Mouse (Mus musculus) intestine, embryonic 14.5 days (tissue): ENCODE measurements around the gene Zfp317. TPM values are rescaled to one million over a fixed set of nuclear protein-coding genes. Genes with fewer than 3 reads are reported as not detected.
"Not testable (repeated sequence)": the region's sequence is repeated elsewhere in the genome, so short reads cannot be mapped to it uniquely, and the experiment has no call there.

ENCODE experiments used
- ATAC-seq: fragments of 200-750 bp; cut with Nextera tagmentation; replicated peaks from 2 replicates; pipeline ENCODE4 v1.8.0; 2017; ENCODE audit warnings: low read depth, moderate number of reproducible peaks, moderate TSS enrichment, moderate library complexity; ENCODE audit not compliant: low FRiP score, low TSS enrichment
- DNase-seq: peaks from one replicate; pipeline ENCODE4 v3.0.0-alpha.2; 2018; ENCODE audit warnings: low spot score
- H3K27ac ChIP-seq: fragments of 300-500 bp; sonication (generic); 2 replicates; pipeline ENCODE4 v1.5.1; 2014; ENCODE audit warnings: low read depth, mild to moderate bottlenecking, control low read depth
- H3K27me3 ChIP-seq: fragments of 300-500 bp; sonication (generic); replicated peaks from 2 replicates; pipeline ENCODE4 v1.6.1; 2014; ENCODE audit warnings: low read length, control low read depth; ENCODE audit not compliant: control insufficient read depth, insufficient read depth
- H3K36me3 ChIP-seq: fragments of 300-500 bp; sonication (generic); 2 replicates; pipeline ENCODE4 v1.6.1; 2014; ENCODE audit warnings: low read length, control low read depth; ENCODE audit not compliant: control insufficient read depth, insufficient read depth
- H3K4me1 ChIP-seq: fragments of 300-500 bp; sonication (generic); replicated peaks from 2 replicates; pipeline ENCODE4 v1.6.1; 2014; ENCODE audit warnings: low read length, control low read depth, mixed read lengths; ENCODE audit not compliant: control insufficient read depth, insufficient read depth
- H3K4me2 ChIP-seq: fragments of 300-500 bp; sonication (generic); 2 replicates; pipeline ENCODE4 v1.6.1; 2014; ENCODE audit warnings: low read length
- H3K4me3 ChIP-seq: fragments of 300-500 bp; sonication (generic); 2 replicates; pipeline ENCODE4 v1.5.1; 2014; ENCODE audit warnings: low read depth, low read length, control low read depth, mixed read lengths
- H3K9ac ChIP-seq: fragments of 300-500 bp; sonication (generic); 2 replicates; pipeline ENCODE4 v1.6.1; 2014; ENCODE audit warnings: mild to moderate bottlenecking, low read length
- H3K9me3 ChIP-seq: fragments of 300-500 bp; sonication (generic); 2 replicates; pipeline ENCODE4 v1.6.1; 2016; ENCODE audit warnings: low read length, control low read depth; ENCODE audit not compliant: control insufficient read depth
- WGBS: fragments of 180-500 bp; shearing (Covaris S2); extraction: QIAGEN DNeasy Blood & Tissue Kit; methylation state at CpG from one replicate; pipeline ENCODE4 v1.1.7; 2014; 5-methylcytosine and 5-hydroxymethylcytosine counted together
- polyA plus RNA-seq: library from polyadenylated mRNA; unstranded; fragments of >200 nt; fragmentation: Nextera tagmentation; extraction: Ambion mirVana; gene quantifications from 2 replicates; pipeline ENCODE4 v1.2.1, GENCODE M21; 2014

Zfp317 gene
- polyA plus RNA-seq, 1 experiment from 2014 or later: 29.7 TPM

DNA sequence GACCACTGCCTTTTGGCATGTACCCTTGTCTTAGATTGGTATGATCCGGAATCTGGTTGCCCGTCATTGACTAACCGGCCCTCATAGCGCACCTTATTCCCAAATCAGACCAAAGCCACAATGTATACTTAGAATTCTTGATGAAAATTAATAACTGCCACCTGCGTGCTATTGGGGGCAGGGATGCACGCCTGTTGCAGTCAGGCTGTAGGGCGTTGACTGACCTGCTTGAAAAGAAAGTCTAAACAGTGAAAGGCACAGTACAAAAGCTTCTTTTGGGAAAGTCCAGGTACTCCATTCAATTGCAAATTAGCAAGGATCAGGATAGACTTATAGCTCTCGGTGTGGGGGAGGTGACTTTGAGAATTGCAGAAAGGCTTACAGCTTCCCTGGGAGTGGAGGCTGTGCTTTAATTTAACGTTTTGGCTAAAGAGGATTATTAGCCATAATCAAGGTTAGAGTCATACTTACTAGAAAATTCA, 73.0 kb downstream of the Zfp317 start:
- not testable (repeated sequence) for H3K27ac ChIP-seq, DNase-seq, H3K27me3 ChIP-seq, ATAC-seq, H3K9me3 ChIP-seq, H3K4me1 ChIP-seq, H3K4me2 ChIP-seq, H3K9ac ChIP-seq, H3K36me3 ChIP-seq, H3K4me3 ChIP-seq
- WGBS: 79% methylated on average over 9 of the region's 9 CpGs

Other genes starting within 250 kb of the Zfp317 start
- gene Olfr847, start 243.4 kb upstream of the Zfp317 start, polyA plus RNA-seq: not detected in 2 replicates
- gene Olfr849, start 181.8 kb upstream of the Zfp317 start, polyA plus RNA-seq: not detected in 2 replicates
- gene Olfr850, start 143.9 kb upstream of the Zfp317 start, polyA plus RNA-seq: not detected in 2 replicates
- not detected in 2 replicates for gene Olfr851, start 128.8 kb upstream of the Zfp317 start, polyA plus RNA-seq
- not detected in 2 replicates for gene Olfr853, start 81.0 kb upstream of the Zfp317 start, polyA plus RNA-seq
- not detected in 2 replicates for gene Olfr854, start 54.7 kb upstream of the Zfp317 start, polyA plus RNA-seq
- gene Olfr855, start 39.5 kb upstream of the Zfp317 start, polyA plus RNA-seq: not detected in 2 replicates
- not detected in 2 replicates for gene Olfr857, start 87.3 kb downstream of the Zfp317 start, polyA plus RNA-seq
- not detected in 2 replicates for gene Olfr58, start 158.2 kb downstream of the Zfp317 start, polyA plus RNA-seq
- gene Olfr859, start 182.8 kb downstream of the Zfp317 start, polyA plus RNA-seq: not detected in 2 replicates
- gene Olfr860, start 227.6 kb downstream of the Zfp317 start, polyA plus RNA-seq: not detected in 2 replicates